Mouse (Mus musculus) spleen, postnatal 36 days (tissue): ENCODE results near the gene Sorcs2.
A peak's percentile ranks its signal among the peaks of the same experiment; 100 is the strongest.

ENCODE experiments used
- DNase-seq, 2 experiments: peaks; one replicate each; pipeline ENCODE4 v3.0.0; 2022; ENCODE audit warnings: low spot score in 2 of 2, mixed read lengths in 1 of 2

The Sorcs2 gene

DNA sequence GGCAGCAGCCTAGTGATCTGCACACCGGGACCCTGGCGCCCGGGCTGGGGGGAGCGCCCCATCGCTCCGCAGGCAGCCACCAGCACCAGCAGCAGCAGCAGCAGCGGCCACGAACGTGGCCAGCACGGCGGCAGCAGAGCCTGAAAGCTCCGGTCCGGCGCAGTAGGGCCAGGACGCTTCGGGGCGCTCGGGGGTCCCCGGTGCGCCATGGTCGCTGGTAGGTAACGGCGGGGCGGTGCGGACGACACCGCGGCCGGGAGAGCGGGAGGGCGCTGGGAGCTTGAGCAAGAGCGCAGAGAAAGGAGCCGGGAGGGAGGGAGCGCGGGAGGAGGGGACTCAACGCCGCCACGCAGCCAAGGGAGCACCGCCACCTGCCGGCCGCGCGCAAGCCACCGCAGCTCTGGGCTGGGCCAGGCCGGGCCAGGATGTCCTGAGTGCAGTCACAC, at the start of gene Sorcs2:
Sorcs2 (minus strand) TSS at position 303 of the 446 bp plus-strand sequence.
- peak; percentile 71 to 77 for DNase-seq

DNA sequence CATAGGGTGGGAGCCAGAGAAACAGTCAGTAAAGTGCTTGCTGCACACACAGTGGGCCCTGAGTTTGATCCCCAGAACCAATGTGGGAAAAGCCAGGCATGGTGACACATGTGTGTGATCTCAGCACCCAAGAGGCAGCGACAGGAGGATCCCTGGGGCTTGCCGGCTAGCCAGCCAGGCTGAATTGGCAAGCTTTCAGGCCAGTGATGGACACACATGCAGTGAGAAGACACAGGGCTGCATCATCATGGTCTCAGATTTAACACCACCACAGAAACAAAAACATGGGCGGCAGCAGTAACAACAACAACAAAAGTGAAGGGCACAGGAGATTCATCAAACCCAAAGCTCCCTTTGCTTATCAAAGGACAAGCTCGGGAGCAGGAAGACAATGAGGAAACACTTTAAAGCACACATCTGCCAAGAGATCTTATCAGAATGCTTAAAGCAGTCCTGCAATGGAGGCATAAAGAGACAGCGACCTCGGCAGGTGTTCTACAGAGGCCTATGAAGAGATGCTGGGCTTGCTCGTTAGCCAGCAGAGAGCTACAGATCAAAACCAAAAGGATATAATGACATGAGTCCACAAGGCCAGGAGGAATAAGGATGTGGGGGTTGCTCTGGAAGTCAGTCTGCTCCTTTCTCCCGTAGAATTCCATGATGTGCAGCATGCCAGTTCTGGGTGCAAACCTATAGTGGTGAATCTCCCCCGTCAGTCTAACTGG, 48.4 kb upstream of the Sorcs2 start:
- DNase-seq: no peak

DNA sequence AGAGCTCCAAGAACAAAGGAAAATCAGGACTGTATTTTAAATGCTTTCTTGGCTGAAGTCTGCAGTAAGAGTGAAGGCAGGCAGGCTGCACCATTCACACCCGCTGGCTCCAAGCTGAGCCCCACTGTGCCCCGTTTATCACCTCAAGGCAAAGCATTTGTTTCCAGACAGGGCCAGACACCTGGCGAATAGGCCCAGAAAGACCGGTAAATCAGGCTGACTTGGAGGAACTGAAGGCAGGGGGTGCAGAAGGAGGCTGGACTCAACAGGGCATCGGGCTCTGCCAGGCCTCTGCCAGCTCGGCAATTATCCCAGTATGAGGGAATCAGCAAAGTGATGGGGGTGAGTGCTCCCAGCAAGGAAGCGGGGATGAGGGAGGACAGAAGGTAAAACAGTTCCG, 47.1 kb upstream of the Sorcs2 start:
- DNase-seq: no peak

- DNase-seq: no peak
Observed at GRCm38 (mm10) chr5:36444611-36445010, 46.7 kb upstream of the Sorcs2 start.

GRCm38 (mm10) chr5:36440741-36441140, 42.8 kb upstream of the Sorcs2 start:
- no peak for DNase-seq

DNA sequence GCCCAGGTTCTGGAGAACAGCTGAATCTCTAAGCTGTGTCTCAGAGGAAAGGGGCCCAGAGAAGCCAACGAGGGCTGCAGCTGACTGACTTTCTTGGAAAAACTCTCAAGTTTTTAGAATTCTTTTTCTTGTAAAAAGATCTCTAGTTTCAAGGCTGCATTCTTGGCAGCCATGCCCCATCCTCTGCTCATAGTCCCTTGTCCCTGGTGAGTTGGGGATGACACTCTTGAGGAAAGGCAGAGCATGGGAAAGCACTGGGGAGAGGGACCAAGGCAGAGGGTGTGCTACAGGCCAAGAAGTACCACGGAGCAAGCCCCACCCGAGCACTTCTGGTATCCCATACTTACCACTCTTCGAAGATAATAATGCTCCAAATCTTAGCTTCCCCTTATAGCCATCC, 38.9 kb upstream of the Sorcs2 start:
- no peak for DNase-seq

GRCm38 (mm10) chr5:36434398-36434967, 36.5 kb upstream of the Sorcs2 start:
- peak; percentile 26 to 32 for DNase-seq

DNA sequence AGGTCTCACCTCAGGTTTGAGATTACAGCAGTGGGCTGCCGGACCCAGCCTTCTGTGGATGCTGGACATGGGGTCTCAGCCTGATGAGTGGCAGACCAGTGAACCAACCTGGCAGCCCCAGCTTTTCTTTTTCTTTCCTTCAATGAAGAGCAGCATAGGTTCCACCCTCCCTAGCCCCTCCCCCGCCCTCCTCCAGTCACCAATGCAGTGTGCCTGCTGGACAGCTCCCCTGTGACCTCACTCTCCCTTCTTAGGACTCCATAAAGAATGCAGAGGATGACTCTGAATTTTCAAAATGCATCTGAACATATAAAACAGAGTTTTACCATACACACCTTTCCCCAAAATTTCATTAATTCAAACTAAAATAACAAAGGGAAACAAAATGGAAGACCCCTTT, 33.8 kb upstream of the Sorcs2 start:
- DNase-seq: no peak

GRCm38 (mm10) chr5:36429551-36429950, 31.6 kb upstream of the Sorcs2 start:
- DNase-seq: no peak

GRCm38 (mm10) chr5:36427831-36428230, 29.9 kb upstream of the Sorcs2 start:
- no peak for DNase-seq

GRCm38 (mm10) chr5:36426404-36426803, 28.5 kb upstream of the Sorcs2 start:
- no peak for DNase-seq

DNA sequence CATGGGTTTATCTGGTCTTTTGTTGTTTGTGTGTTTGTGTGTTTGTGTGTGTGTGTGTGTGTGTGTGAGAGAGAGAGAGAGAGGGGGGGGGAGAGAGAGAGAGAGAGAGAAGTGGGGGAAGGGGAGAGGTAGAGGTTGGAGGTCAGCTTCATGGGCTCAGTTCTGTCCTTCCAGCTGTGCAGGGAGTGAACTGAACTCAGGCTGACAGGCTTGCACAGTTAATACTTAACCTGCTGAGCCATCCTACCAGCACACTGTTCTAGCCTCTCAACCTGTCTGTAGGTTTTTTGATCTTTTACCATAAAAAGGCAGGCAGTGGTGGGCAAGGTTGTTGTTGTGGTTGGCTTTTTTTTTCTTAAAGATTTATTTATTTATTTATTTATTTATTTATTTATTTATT, 26.7 kb upstream of the Sorcs2 start:
- DNase-seq: no peak

- no peak for DNase-seq
Observed at GRCm38 (mm10) chr5:36422689-36423088, 24.8 kb upstream of the Sorcs2 start.

GRCm38 (mm10) chr5:36419861-36420260, 21.9 kb upstream of the Sorcs2 start:
- DNase-seq: no peak

DNA sequence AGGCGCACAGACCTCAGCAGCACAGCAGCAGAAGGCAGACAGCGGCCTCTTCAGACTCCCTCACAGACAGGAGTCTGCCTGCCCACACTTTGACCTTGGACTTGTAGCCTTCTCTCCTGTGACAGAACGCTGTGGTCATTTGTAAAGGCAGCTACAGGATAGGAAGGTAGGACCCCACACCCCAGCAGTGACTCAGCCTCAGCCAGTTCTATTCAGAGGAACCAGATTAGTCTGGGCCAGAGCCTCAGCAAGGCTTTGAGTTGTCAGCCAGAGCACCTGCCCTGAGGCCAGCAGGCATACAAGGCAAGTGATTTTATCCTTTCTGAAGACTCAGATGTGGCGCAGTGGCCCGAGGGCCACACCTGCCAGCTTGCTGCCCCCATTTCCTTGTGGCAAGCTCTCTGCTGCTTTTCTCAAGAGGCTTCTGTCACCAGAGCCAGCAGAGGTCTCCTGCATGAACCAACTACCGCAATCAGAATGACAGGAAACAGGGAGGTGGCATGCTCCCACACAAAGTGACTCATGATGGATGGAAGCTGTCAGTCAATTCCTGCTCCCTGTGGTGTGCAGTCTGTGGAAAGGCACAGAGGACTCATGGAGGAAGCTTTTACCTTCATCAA, 16.9 kb upstream of the Sorcs2 start:
- no peak for DNase-seq

GRCm38 (mm10) chr5:36398463-36399364, 775 bp upstream of the Sorcs2 start:
- DNase-seq: peak; percentile 50 to 52

- no peak for DNase-seq
Observed at GRCm38 (mm10) chr5:36397384-36397759, 567 bp downstream of the Sorcs2 start.

GRCm38 (mm10) chr5:36396491-36397383, 1.2 kb downstream of the Sorcs2 start:
- DNase-seq: no peak

DNA sequence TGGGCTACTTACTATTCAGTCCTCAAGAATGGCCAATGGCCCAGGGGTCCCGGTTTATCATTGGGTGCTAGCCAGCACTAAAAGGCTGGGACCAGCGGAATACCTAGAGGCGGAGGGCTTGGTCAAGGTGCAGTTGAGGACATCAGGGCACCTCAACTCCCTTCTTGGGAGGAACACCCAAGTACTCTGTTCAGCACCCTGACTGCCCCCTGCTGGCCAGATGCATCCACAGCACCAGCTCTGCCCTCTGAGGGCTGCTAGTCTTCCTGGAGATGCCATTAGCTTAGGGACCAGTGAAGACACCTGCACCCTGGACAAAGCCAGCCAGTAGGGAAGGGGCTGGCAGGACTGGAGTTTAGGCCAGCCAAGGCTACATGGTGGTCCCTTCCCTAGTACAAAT, 1.9 kb downstream of the Sorcs2 start:
- DNase-seq: peak; percentile 77 to 78

DNA sequence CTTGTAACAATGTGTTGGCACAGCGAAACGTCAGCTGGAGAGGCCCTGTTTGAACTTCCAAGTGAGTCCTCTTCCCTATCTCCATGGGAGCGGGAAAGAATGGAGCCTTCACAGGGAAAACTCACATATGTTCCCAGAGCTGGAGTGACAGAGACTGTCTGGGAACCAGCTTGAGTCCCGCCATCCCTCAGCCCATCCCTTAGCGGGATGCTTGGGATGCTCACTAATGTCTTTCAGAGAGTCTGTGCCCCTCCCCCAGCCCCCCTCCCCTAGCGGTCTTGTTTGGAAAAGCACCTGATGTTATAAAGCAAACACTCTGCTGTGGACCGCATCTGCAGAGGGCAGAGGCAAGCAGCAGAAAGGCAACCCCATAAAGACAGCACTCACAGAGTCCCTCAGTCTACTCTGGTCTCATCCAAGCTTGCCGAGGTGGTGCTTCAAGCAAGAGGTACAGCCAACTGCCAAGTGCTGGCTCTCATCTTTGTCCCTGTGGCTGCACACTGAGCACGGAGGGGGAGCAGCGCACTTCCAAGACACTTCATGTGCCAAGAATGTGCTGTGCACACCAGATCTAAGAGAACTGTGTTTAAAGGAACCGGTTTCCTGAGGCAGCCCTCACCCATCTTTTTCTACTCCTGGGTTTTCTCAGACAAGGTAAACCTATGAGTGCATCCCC, 3.0 kb downstream of the Sorcs2 start:
- DNase-seq: no peak
